Mouse (Mus musculus) cerebellum, postnatal 4 days (tissue): ENCODE measurements at regions not wholly inside any gene's neighbourhood (a gene's known extent, or its start where the extent isn't known, plus 50 kb on each side); places are given as distances from the start of the nearest gene placed in this dataset.

Experiments
- DNase-seq, 2 experiments: peaks; one replicate each; pipeline ENCODE4 v3.0.0; 2022; ENCODE audit warnings: low spot score in 2 of 2, mixed read lengths in 1 of 2

DNA sequence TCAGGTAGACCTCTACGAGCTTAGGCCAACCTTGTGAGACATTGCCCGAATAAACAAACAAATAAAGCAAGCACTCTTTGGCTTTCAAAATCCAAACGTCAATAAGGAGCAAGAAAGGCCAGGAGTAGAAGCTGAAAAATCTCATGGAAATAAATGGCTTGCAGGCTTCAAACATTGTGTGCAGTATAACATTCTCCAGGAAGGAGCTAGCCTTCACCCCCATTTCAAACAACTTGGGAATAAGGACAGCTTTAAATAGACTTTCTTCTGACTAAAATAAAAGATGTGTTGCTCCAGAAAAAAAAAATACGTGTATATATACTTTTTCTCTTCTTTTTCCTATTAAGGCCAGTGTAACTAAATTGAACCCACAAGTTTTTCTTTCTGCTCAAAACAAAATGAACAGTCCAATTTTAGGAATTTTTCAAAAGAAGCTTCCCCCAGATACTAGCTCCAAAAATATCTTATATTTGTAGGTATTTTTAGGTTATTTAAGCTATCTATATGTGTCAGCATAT is 196.2 kb upstream of the Arpp21 start:
- no peak for DNase-seq

- no peak for DNase-seq
Observed at GRCm38 (mm10) chr9:112429196-112429595, 193.5 kb upstream of the Arpp21 start.

GRCm38 (mm10) chr9:112405772-112406315 is 170.1 kb upstream of the Arpp21 start:
- no peak for DNase-seq

DNA sequence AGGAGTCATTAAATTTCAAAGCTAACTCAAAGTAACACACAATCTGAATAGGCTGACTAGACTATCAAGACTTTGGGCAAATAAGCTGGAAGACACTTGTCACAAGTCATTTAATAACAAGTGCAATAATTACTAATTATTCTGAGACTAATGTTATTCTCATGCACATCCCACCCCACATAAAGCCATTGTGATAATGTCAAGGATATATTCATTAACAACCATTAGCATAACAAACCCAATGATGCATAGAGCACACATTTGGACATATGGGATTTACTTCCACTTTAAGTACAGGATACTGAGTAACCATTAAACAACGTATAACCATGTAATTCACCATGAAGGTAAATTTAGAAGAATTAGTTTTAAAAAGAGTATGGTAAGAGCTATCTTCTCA is 135.0 kb upstream of the Arpp21 start:
- no peak for DNase-seq

DNA sequence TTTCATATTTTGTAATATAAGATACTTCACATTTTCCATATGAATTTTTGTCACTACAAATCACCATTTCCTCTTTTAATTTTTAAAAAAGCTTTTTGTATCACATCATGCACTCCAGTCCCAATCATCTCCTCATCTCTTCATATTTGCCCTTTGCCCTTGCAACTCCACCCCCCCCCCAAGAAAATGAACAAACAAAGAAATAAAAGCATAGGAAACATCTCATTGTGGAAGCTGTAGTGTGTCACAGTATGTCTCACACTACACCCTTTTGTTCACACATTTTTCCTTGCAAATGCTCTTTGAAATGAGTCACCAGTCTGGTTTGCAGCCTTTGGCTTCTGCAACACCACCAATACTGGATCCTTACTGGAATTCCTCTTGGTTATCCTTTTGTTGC is 131.6 kb upstream of the Arpp21 start:
- no peak for DNase-seq

DNA sequence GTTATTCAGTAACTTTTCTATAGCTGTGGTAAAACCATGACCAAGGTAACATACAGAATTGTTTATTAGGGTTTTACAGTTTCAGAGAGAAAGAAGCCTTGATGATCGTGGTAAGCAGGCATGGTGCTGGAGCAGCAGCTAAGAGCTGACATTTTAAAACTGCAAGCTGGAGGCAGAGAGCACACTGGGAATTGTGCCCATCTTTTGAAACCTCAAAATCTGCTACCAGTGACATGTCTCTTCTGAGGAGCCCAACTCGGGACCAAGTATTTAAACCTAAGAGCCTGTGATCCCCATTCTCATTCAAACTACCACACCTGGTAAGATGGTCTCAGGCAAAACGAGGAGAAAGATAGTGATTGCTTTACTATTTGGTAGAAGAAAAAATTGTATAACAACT is 125.6 kb upstream of the Arpp21 start:
- DNase-seq: no peak

DNA sequence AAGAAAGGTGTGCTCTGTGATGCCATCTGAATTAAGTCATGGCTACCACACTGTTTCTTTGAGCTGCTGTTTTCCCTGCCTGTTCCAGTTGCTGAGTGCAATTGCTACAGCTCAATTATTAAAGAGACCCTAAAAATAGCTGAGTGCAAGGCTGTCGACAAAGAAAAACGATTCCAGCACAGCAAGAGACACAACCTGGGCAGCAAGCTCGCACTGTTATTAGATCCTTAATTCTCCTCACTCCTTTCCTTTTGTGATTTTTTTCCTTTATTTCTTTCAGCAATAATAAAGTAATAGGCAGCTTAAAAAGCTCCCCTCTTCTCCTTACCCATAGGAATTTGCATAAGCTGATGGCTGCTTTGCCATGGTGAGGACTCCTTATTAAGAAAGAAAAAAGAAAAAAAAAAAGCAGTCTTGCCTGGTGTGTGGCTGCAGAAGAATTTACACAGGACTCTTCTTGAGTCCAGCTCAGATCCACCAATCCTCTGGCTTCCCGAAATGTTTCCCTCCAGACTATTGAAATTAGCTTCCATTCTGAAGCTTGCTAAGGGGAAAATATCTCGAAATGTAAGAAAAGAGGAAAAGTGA is 123.1 kb upstream of the Arpp21 start:
- no peak for DNase-seq

DNA sequence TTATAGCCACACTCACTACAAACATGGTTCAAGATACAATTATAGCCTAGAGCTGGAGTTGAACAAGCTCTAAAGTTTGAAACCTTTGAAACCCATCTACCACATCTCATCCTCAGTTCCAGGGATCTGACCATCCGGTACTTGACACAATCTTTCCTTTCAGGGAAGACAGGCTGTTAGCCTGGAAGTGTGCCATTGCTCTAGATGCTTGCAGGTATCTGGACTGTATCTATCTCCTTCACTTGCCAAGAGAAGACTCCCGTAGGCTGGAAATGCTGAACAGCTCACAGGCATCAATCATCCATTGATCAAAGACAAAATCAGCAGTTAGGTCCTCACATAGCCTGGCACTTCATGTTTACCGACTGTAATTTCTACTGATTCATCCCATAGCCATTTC is 117.5 kb upstream of the Arpp21 start:
- DNase-seq: no peak

GRCm38 (mm10) chr9:112348942-112349341 is 113.2 kb upstream of the Arpp21 start:
- DNase-seq: no peak

DNA sequence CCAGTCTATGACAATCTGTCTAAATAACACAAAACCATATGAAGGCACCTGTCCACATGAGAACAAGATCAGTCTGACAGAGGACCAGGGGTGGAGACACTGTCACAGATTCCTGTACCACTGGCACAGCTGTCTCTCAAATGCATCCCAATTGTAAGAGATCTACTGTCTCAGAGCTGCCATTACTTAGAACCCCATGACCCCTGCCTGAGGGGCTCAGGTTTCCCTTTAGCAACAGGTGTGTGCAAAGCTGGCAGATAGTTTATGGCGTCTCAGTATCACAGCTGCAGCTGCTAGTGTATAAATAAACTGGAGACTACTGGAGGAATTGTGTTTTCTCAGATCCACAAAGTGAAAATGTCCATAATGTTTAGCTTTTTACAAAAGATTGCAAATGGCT is 109.1 kb upstream of the Arpp21 start:
- no peak for DNase-seq

DNA sequence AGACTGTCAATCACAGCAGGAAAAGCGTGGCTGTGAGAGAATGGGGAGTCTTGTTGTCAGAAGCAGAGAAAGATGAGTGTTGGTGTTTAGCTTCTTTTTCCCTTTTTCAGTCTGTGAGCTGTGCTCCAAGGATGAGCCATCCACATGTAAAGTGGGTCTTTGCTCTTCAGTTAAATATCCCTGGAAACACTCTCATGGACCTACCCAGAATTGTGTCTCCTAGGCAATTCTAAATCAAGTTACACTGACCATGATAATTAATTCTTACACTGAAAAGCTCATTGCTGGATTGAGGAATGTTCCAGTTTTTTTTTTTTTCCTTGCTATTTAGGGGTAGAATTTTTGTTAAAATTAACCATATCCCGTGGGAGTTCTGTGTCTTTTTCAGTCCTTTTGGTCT is 104.6 kb upstream of the Arpp21 start:
- no peak for DNase-seq

DNA sequence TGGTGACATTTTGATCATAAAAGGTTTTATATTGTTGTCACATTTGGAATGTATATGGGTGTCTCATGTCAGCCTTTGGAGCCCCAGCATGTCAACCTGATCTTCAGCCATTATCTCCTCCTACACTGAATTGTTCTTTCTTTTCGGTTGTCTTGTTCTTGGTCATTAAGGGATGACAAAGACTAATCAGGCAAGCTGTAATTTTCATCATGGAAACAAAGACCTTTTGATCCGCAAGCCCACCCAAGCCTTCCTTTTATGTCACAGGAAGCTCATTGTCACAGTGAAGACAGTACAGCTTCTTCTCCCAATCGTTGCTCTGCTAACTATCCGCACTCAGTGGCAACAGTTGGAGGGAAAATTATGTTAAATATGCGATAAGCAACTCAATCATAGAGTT is 84.3 kb upstream of the Arpp21 start:
- no peak for DNase-seq

DNA sequence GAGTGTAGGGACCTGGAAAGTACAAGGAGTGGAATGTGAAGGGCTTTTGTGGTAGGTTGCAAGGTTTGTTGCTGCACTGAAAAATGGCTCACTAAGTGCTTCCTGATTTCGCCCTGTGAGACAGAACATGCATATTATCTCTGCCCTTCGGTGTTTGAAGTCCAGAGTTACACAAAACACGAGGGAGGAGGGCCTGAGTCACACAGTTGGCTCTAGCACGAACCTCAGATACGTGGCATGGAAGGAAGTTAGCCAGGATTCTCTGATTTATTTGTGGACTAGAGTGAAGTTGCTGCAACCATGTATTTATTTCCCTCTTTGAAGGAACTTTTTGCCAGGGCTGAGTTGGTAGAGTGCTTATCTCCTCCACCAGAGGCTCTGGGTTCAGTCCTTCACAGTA is 73.2 kb upstream of the Arpp21 start:
- no peak for DNase-seq

DNA sequence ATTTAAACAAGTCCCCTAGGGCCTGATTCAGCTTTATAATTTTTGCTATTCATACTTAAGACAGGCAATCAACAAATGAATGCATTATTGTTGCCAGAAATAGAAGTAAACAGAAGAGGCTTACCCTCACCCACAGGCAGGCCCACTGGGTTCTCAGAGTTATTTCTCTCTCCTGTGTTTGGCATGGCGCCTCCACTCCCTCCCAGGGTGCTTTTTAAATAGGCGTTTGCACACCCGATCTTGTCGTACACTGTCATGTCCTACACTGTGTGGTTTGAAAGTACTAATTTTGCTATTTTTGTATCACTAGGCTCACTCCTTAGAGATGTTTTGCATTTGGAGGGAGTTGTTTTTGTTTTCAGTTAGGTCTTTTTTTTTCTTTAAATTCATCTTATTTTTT is 72.1 kb upstream of the Arpp21 start:
- no peak for DNase-seq

- DNase-seq: no peak
Observed at GRCm38 (mm10) chr9:112291875-112292274, 56.1 kb upstream of the Arpp21 start.
